Mouse (Mus musculus) CH12.LX (cell line): ENCODE measurements around the gene Vps53.

ENCODE experiments used
- CTCF ChIP-seq, 2 experiments: IDR thresholded peaks in 1 of 2; conservative IDR thresholded peaks in 1 of 2; 2 replicates each; pipeline ENCODE4 v1.5.1; 2011 to 2012; ENCODE audit warnings: low read depth in 2 of 2, low read length in 2 of 2, improper control_type of control experiment in 1 of 2, inconsistent platforms in 1 of 2, mild to moderate bottlenecking in 1 of 2, moderate library complexity in 1 of 2
- JUN ChIP-seq: IDR thresholded peaks from 2 replicates; pipeline ENCODE4 v1.6.1; 2011; ENCODE audit warnings: low read depth, mild to moderate bottlenecking, low read length, improper control_type of control experiment, moderate library complexity; ENCODE audit not compliant: insufficient read depth
- MXI1 ChIP-seq: IDR thresholded peaks from 2 replicates; pipeline ENCODE4 v1.6.1; 2011; ENCODE audit warnings: mild to moderate bottlenecking, low read depth, low read length, improper control_type of control experiment
- NRF1 ChIP-seq: IDR thresholded peaks from 2 replicates; pipeline ENCODE4 v1.6.1; 2014; ENCODE audit warnings: low read depth, mild to moderate bottlenecking, inconsistent platforms, low read length, improper control_type of control experiment, moderate library complexity
- POLR2A ChIP-seq: IDR thresholded peaks from 2 replicates; pipeline ENCODE4 v1.6.1; 2011; ENCODE audit warnings: low read depth, mild to moderate bottlenecking, improper control_type of control experiment, low read length
- RCOR1 ChIP-seq: conservative IDR thresholded peaks from 2 replicates; pipeline ENCODE4 v1.6.1; 2012; ENCODE audit warnings: low read depth, mild to moderate bottlenecking, inconsistent platforms, low read length, improper control_type of control experiment
- TBP ChIP-seq: conservative IDR thresholded peaks from 2 replicates; pipeline ENCODE4 v1.6.1; 2011; ENCODE audit warnings: low read depth, low read length, improper control_type of control experiment
- TCF12 ChIP-seq: IDR thresholded peaks from 2 replicates; pipeline ENCODE4 v1.6.1; 2014; ENCODE audit warnings: low read depth, mild to moderate bottlenecking, inconsistent platforms, low read length, improper control_type of control experiment
- UBTF ChIP-seq: IDR thresholded peaks from 2 replicates; pipeline ENCODE4 v1.6.1; 2012; ENCODE audit warnings: low read depth, mild to moderate bottlenecking, inconsistent platforms, low read length, improper control_type of control experiment, moderate library complexity

DNA sequence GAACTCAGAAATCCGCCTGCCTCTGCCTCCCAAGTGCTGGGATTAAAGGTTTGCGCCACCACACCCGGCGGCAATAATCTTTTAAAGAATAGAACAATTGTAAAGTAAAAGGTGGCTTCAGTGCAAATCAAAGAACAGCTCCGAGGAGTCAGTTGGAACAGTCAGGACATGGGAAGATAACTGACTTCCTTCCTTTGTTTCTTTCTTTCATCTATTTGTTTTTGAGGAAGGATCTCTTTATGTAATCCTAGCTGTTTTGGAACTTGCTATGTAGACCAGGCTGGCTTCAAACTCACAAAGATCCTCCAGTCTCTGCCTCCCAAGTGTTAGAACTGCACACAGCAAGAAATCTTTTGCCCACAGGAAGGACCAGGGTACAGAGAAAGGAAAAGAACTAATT, 45.2 kb upstream of the Vps53 start:
- no peak for TF ChIP-seq MXI1
- TF ChIP-seq JUN, result no peak
- TF ChIP-seq CTCF (conservative IDR thresholded peaks at IDR 0.05 in 1 of 2, IDR thresholded peaks at IDR 0.05 in 1 of 2; ENCODE audit: low read depth in 2 of 2, low read length in 2 of 2), result no peak
- no peak for TF ChIP-seq POLR2A
- no peak for TF ChIP-seq NRF1
- no peak for TF ChIP-seq UBTF
- no peak for TF ChIP-seq RCOR1
- no peak for TF ChIP-seq TBP
- no peak for TF ChIP-seq TCF12
